Mouse (Mus musculus) myocyte (in vitro differentiated cells): ENCODE measurements around the gene Asb15. TPM values are rescaled to one million over a fixed set of nuclear protein-coding genes. Genes with fewer than 3 reads are reported as not detected.

Source experiments
- H3K27me3 ChIP-seq: one replicate; pipeline ENCODE4 v1.6.1; 2011; ENCODE audit not compliant: control insufficient read depth, insufficient read depth, insufficient read length
- H3K36me3 ChIP-seq: one replicate; pipeline ENCODE4 v1.6.1; 2011; ENCODE audit not compliant: control insufficient read depth, insufficient read depth
- H3K4me2 ChIP-seq: one replicate; pipeline ENCODE4 v1.6.1; 2011; ENCODE audit warnings: low read depth, control low read depth
- H3K4me3 ChIP-seq: one replicate; pipeline ENCODE4 v1.5.1; 2011; ENCODE audit warnings: mild to moderate bottlenecking, control low read depth, moderate library complexity
- H3K79me2 ChIP-seq: one replicate; pipeline ENCODE4 v1.6.1; 2011; ENCODE audit not compliant: control insufficient read depth, insufficient read depth
- H3ac ChIP-seq: one replicate; pipeline ENCODE4 v1.6.1; 2011; ENCODE audit not compliant: control insufficient read depth, insufficient read length
- CEBPB ChIP-seq: IDR thresholded peaks from 2 replicates; pipeline ENCODE4 v1.6.1; 2011; ENCODE audit warnings: mild to moderate bottlenecking, moderate library complexity; ENCODE audit not compliant: poor library complexity, insufficient read depth, severe bottlenecking
- E2F4 ChIP-seq: IDR thresholded peaks from one replicate; pipeline ENCODE4 v1.6.1; 2011; ENCODE audit warnings: mild to moderate bottlenecking, control low read depth, moderate library complexity; ENCODE audit not compliant: insufficient read depth
- MAX ChIP-seq: IDR thresholded peaks from one replicate; pipeline ENCODE4 v1.6.1; 2011; ENCODE audit warnings: low read depth, mild to moderate bottlenecking, control low read depth
- MYOD1 ChIP-seq, 3 experiments: IDR thresholded peaks; one replicate each; pipeline ENCODE4 v1.6.1; 2011; ENCODE audit warnings: control low read depth in 2 of 3, low read depth in 2 of 3, mild to moderate bottlenecking in 2 of 3, moderate library complexity in 1 of 3; ENCODE audit not compliant: insufficient read length in 2 of 3, control insufficient read depth in 1 of 3
- MYOG ChIP-seq, 3 experiments: IDR thresholded peaks; one replicate each; pipeline ENCODE4 v1.6.1; 2011; ENCODE audit warnings: control low read depth in 2 of 3, low read depth in 2 of 3, mild to moderate bottlenecking in 2 of 3; ENCODE audit not compliant: insufficient read length in 2 of 3, control insufficient read depth in 1 of 3, insufficient read depth in 1 of 3
- POLR2A ChIP-seq: IDR thresholded peaks from one replicate; pipeline ENCODE4 v1.6.1; 2011; ENCODE audit warnings: low read depth, mild to moderate bottlenecking, control low read depth, moderate library complexity; ENCODE audit not compliant: insufficient read length
- POLR2AphosphoS2 ChIP-seq: IDR thresholded peaks from one replicate; pipeline ENCODE4 v1.6.1; 2011; ENCODE audit warnings: low read depth, control low read depth; ENCODE audit not compliant: insufficient read length
- REST ChIP-seq: IDR thresholded peaks from one replicate; pipeline ENCODE4 v1.6.1; 2011; ENCODE audit warnings: mild to moderate bottlenecking, control low read depth, moderate library complexity; ENCODE audit not compliant: insufficient read depth, insufficient read length
- SRF ChIP-seq: IDR thresholded peaks from one replicate; pipeline ENCODE4 v1.6.1; 2011; ENCODE audit warnings: low read depth; ENCODE audit not compliant: control insufficient read depth, insufficient read length
- TCF12 ChIP-seq: IDR thresholded peaks from one replicate; pipeline ENCODE4 v1.6.1; 2011; ENCODE audit warnings: mild to moderate bottlenecking, control low read depth; ENCODE audit not compliant: poor library complexity, insufficient read depth, severe bottlenecking
- TCF3 ChIP-seq: IDR thresholded peaks from one replicate; pipeline ENCODE4 v1.6.1; 2011; ENCODE audit warnings: low read depth, control low read depth; ENCODE audit not compliant: insufficient read length
- USF1 ChIP-seq: IDR thresholded peaks from one replicate; pipeline ENCODE4 v1.6.1; 2011; ENCODE audit warnings: low read depth, mild to moderate bottlenecking, control low read depth, moderate library complexity
- polyA plus RNA-seq: library from polyadenylated mRNA; unstranded; fragments of >200 nt; fragmentation: generic; extraction: Trizol; gene quantifications from one replicate; pipeline ENCODE4 v1.2.1, GENCODE M21; 2012; ENCODE audit warnings: missing spikeins

The Asb15 gene
- 0.16 TPM for polyA plus RNA-seq

DNA sequence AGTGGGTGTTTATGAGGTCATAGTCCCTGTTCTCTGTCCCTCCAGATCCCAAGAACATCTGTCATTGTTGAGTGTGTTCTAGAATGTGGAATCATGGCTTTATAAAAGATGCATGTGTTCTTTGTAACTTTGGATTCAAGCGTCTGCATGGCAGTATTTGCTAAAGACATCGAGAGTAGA is at the start of gene Asb15:
Gene Asb15, plus strand, starts transcription at position 81 of the 180 bp plus-strand sequence.
- H3K79me2 ChIP-seq = peaks cover 17% of the 10 kb centered on the region
- no peaks in the 10 kb centered on the region for H3K36me3 ChIP-seq
- peak within 1 kb of the TSS; percentile 87 for H3K4me3 ChIP-seq
- H3K4me2 ChIP-seq = peak within 1 kb of the TSS; percentile 90
- H3ac ChIP-seq = peak within 1 kb of the TSS; percentile 17
- TF ChIP-seq CEBPB (no peak), MYOD1 (IDR thresholded peaks at IDR 0.05; ENCODE audit: control insufficient read depth in 1 of 3, insufficient read length in 2 of 3, low read depth in 2 of 3) (no peak), POLR2AphosphoS2 (no peak), MAX (no peak), USF1 (no peak), MYOG (IDR thresholded peaks at IDR 0.05; ENCODE audit: control insufficient read depth in 1 of 3, insufficient read depth in 1 of 3, insufficient read length in 2 of 3, low read depth in 2 of 3) (no peak), E2F4 (no peak), REST (no peak)
- no peaks in the 10 kb centered on the region for H3K27me3 ChIP-seq

DNA sequence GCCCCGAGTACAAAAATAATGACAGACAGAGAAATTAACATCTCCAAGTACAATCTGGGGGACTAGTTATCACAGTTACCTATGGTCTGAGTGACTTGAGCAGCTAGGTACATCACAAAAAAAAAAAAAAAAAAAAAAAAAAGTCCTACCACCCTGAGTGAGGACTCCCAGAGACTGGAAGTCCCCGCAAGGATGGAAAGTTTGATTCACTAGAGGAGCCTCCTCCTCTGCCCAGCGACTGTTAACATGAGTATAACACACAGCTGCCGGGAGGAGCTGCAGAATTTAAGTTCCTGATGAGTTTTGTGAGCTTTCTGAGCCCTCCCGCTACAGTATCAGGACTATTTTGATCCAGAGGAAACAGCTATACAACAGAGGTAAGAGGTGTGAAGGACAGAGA is 41.4 kb upstream of the Asb15 start:
- Histone ChIP-seq H3ac (no peak overlapping the region), H3K27me3 (no peaks in the 10 kb centered on the region), H3K79me2 (no peaks in the 10 kb centered on the region)

DNA sequence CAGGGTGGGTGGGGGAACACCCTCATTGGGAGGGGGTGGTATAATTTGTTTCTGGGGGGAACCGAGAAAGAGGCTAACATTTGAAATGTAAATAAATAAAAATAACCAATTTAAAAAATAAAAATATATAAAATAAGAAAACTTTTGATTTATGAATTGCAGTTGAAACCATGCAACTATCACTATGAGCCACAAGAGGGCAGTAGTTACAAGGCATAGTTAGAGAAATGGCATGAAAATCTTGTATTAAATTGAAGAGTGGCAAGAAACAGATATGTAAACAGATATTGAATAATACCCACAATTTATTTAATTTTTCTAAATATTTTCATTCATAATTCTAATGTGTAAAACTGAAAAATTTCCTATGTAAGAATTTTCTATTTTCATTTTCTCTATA is 37.6 kb upstream of the Asb15 start:
- no peak overlapping the region for H3K4me3 ChIP-seq
- H3K4me2 ChIP-seq = no peak overlapping the region
- no peak for TF ChIP-seq E2F4
- no peak for TF ChIP-seq TCF12
- no peak for TF ChIP-seq CEBPB
- no peak for TF ChIP-seq MYOD1 (IDR thresholded peaks at IDR 0.05; ENCODE audit: control insufficient read depth in 1 of 3, insufficient read length in 2 of 3, low read depth in 2 of 3)
- TF ChIP-seq MYOG (IDR thresholded peaks at IDR 0.05; ENCODE audit: control insufficient read depth in 1 of 3, insufficient read depth in 1 of 3, insufficient read length in 2 of 3, low read depth in 2 of 3) = no peak
- no peak for TF ChIP-seq REST
- H3K27me3 ChIP-seq = no peaks in the 10 kb centered on the region
- H3K79me2 ChIP-seq = no peaks in the 10 kb centered on the region
- no peak overlapping the region for H3ac ChIP-seq
- no peaks in the 10 kb centered on the region for H3K36me3 ChIP-seq

More for the DNA sequence above, 41.4 kb upstream of the Asb15 start:
- no peak for TF ChIP-seq POLR2AphosphoS2
- no peak for TF ChIP-seq SRF
- no peak for TF ChIP-seq MYOD1 (IDR thresholded peaks at IDR 0.05; ENCODE audit: control insufficient read depth in 1 of 3, insufficient read length in 2 of 3, low read depth in 2 of 3)
- no peak for TF ChIP-seq POLR2A
- no peak for TF ChIP-seq E2F4
- TF ChIP-seq TCF3 = no peak
- TF ChIP-seq TCF12 = no peak
- no peak for TF ChIP-seq MYOG (IDR thresholded peaks at IDR 0.05; ENCODE audit: control insufficient read depth in 1 of 3, insufficient read depth in 1 of 3, insufficient read length in 2 of 3, low read depth in 2 of 3)
- no peak for TF ChIP-seq MAX
- no peak for TF ChIP-seq CEBPB
- TF ChIP-seq USF1 = no peak
- TF ChIP-seq REST = no peak
- no peaks in the 10 kb centered on the region for H3K36me3 ChIP-seq
- H3K4me3 ChIP-seq = no peak overlapping the region
- H3K4me2 ChIP-seq = no peak overlapping the region

DNA sequence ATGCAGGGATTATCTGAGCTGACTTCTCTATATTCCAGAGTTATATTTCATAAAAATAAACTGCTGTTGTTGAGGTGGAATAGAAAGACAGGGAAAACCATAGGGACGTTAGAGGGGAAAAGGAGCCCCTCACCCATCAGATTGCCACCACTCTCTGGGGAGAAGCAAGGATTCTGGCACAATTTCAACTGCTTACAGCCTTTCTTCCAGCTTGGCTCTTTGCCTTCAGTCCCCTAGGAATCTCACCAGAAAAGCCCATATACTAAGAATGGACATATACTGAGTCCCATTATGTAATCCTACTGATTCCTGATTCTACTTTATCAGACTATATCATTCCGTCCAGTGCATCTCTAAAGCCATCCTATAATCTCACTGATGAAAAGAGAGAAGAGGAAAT is 23.8 kb upstream of the Asb15 start:
- no peak for TF ChIP-seq TCF12
- no peak for TF ChIP-seq MYOG (IDR thresholded peaks at IDR 0.05; ENCODE audit: control insufficient read depth in 1 of 3, insufficient read depth in 1 of 3, insufficient read length in 2 of 3, low read depth in 2 of 3)
- no peak for TF ChIP-seq CEBPB
- no peak for TF ChIP-seq TCF3
- TF ChIP-seq MAX = no peak
- TF ChIP-seq POLR2A = no peak
- TF ChIP-seq USF1 = no peak
- no peak for TF ChIP-seq MYOD1 (IDR thresholded peaks at IDR 0.05; ENCODE audit: control insufficient read depth in 1 of 3, insufficient read length in 2 of 3, low read depth in 2 of 3)
- TF ChIP-seq REST = no peak
- TF ChIP-seq POLR2AphosphoS2 = no peak
- no peak for TF ChIP-seq SRF
- no peak for TF ChIP-seq E2F4
- H3K4me2 ChIP-seq = no peak overlapping the region
- H3K4me3 ChIP-seq = no peak overlapping the region
- H3K79me2 ChIP-seq = no peaks in the 10 kb centered on the region
- no peaks in the 10 kb centered on the region for H3K36me3 ChIP-seq
- no peaks in the 10 kb centered on the region for H3K27me3 ChIP-seq
- no peak overlapping the region for H3ac ChIP-seq

DNA sequence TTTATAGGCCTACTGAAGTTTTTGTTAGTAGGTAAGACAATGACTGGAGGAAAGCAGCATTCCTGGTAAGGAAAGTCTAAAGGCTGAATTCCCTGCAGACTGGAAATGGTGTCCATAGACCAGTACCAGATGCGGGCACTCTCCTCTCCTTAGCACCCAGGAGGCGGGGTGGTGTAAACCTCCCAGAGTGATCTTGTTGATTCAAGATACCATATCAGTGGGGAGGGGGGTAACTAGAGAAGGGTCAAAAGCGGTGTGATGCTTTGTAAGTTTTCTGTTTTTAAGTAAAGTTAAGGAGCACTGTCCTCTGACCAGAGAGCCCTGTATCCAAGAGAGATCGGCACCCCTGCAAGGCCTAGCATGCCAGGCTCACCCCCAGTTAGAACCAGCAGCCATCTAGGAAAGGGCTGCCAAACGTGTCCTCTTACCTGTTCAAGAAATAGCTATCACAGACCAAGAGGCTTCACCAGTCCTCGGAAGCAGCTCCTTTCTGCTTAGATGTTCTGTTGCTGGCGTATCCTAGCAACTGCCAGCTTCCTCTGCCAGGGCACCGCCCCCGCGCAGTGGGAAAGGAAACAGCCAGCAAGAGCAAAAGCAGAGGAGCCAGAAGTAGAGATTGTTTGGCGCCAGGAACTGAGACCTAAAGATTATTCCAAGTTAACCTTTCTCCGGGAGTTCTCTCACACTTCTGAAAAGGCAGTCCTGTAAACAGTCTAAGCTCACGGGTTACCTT is 13.2 kb upstream of the Asb15 start, which contains the start of gene Iqub:
Gene Iqub, minus strand, starts transcription at position 516 of the 733 bp plus-strand sequence.
- no peak for TF ChIP-seq TCF3
- TF ChIP-seq MAX = no peak
- TF ChIP-seq MYOD1 (IDR thresholded peaks at IDR 0.05; ENCODE audit: control insufficient read depth in 1 of 3, insufficient read length in 2 of 3, low read depth in 2 of 3) = no peak
- TF ChIP-seq TCF12 = no peak
- no peak for TF ChIP-seq E2F4
- TF ChIP-seq POLR2AphosphoS2 = no peak
- no peak for TF ChIP-seq MYOG (IDR thresholded peaks at IDR 0.05; ENCODE audit: control insufficient read depth in 1 of 3, insufficient read depth in 1 of 3, insufficient read length in 2 of 3, low read depth in 2 of 3)
- TF ChIP-seq REST = no peak
- no peak for TF ChIP-seq CEBPB
- no peak for TF ChIP-seq SRF
- TF ChIP-seq USF1 = no peak
- TF ChIP-seq POLR2A = no peak
- peaks cover 11% of the 10 kb centered on the region for H3K36me3 ChIP-seq
- no peak within 1 kb of the TSS for H3K4me3 ChIP-seq
- H3K27me3 ChIP-seq = no peaks in the 10 kb centered on the region
- H3K4me2 ChIP-seq = no peak within 1 kb of the TSS
- no peak within 1 kb of the TSS for H3ac ChIP-seq
- H3K79me2 ChIP-seq = no peaks in the 10 kb centered on the region
